Mouse (Mus musculus) liver, embryonic 14.5 days (tissue): Measurements from ENCODE around the gene Glyatl3. TPM values are rescaled to one million over a fixed set of nuclear protein-coding genes. Genes with fewer than 3 reads are reported as not detected.

Experiments
- ATAC-seq: fragments of 200-750 bp; cut with Nextera tagmentation; 2 replicates; pipeline ENCODE4 v1.8.0; 2017; ENCODE audit warnings: moderate number of reproducible peaks, mild to moderate bottlenecking, moderate library complexity; ENCODE audit not compliant: insufficient read depth
- DNase-seq, 3 experiments: peaks; one replicate each; pipeline ENCODE4 v3.0.0-alpha.2; 2012 to 2013; ENCODE audit warnings: low read depth in 3 of 3, low spot score in 3 of 3
- H3K27ac ChIP-seq: fragments of 300-500 bp; sonication (generic); 2 replicates; pipeline ENCODE4 v1.5.1; 2014; ENCODE audit warnings: moderate library complexity, mild to moderate bottlenecking, control low read depth, inconsistent platforms
- H3K27me3 ChIP-seq: fragments of 300-500 bp; sonication (generic); 2 replicates; pipeline ENCODE4 v1.6.1; 2014; ENCODE audit warnings: mild to moderate bottlenecking, low read length, moderate library complexity; ENCODE audit not compliant: control insufficient read depth, insufficient read depth
- H3K36me3 ChIP-seq: fragments of 300-500 bp; sonication (generic); replicated peaks from 2 replicates; pipeline ENCODE4 v1.6.1; 2014; ENCODE audit warnings: low read depth; ENCODE audit not compliant: control insufficient read depth, insufficient read depth
- H3K4me1 ChIP-seq, 2 experiments: fragments of 200-500 bp in 1 of 2; fragments of 300-500 bp in 1 of 2; sonication (generic) in 1 of 2; replicated peaks; 2 replicates each; pipeline ENCODE4 v1.6.1; 2012 to 2014; ENCODE audit warnings: antibody characterized with exemption in 1 of 2, inconsistent platforms in 1 of 2, low read length in 1 of 2; ENCODE audit not compliant: control insufficient read depth in 2 of 2, insufficient read depth in 2 of 2
- H3K4me2 ChIP-seq: fragments of 300-500 bp; sonication (generic); 2 replicates; pipeline ENCODE4 v1.6.1; 2014; ENCODE audit warnings: low read depth, mild to moderate bottlenecking, control low read depth, moderate library complexity
- H3K4me3 ChIP-seq, 2 experiments: fragments of 200-500 bp in 1 of 2; fragments of 300-500 bp in 1 of 2; sonication (generic) in 1 of 2; 2 replicates each; pipeline ENCODE4 v1.5.1; 2012 to 2014; ENCODE audit warnings: low read depth in 2 of 2, low read length in 2 of 2, mild to moderate bottlenecking in 2 of 2, control low read depth in 1 of 2, inconsistent platforms in 1 of 2, moderate library complexity in 1 of 2; ENCODE audit not compliant: insufficient read depth in 1 of 2
- H3K9ac ChIP-seq: fragments of 300-500 bp; sonication (generic); replicated peaks from 2 replicates; pipeline ENCODE4 v1.6.1; 2014; ENCODE audit warnings: mild to moderate bottlenecking, control low read depth, moderate library complexity
- H3K9me3 ChIP-seq: fragments of 300-500 bp; sonication (generic); 2 replicates; pipeline ENCODE4 v1.6.1; 2016; ENCODE audit warnings: low read length, mixed read lengths; ENCODE audit not compliant: control insufficient read depth
- CTCF ChIP-seq: IDR thresholded peaks from 2 replicates; pipeline ENCODE4 v1.5.1; 2016; ENCODE audit warnings: antibody characterized with exemption, low read depth, control low read depth
- EP300 ChIP-seq: IDR thresholded peaks from 2 replicates; pipeline ENCODE4 v1.6.1; 2016; ENCODE audit warnings: antibody characterized with exemption, low read depth
- WGBS: fragments of 180-500 bp; shearing (Covaris S2); extraction: QIAGEN DNeasy Blood & Tissue Kit; methylation state at CpG from one replicate; pipeline ENCODE4 v1.1.7; 2014; ENCODE audit not compliant: insufficient replicate concordance; 5-methylcytosine and 5-hydroxymethylcytosine counted together
- polyA plus RNA-seq, 2 experiments: library from polyadenylated mRNA; depleted of rRNA in 1 of 2; stranded (reverse) in 1 of 2; unstranded in 1 of 2; fragments of >200 nt; fragmentation: Nextera tagmentation in 1 of 2; extraction: Ambion mirVana in 1 of 2; gene quantifications; 2 replicates each; pipeline versions ENCODE4 v1.2.1 to v1.2.3; 2012 to 2014

Gene Glyatl3
- polyA plus RNA-seq, 2 experiments = 0.15 TPM; not detected in 1

- Histone ChIP-seq H3K36me3 (no peaks in the 10 kb centered on the region), H3K4me1 (peaks cover 0 to 5% of the 10 kb centered on the region in 2 experiments; a peak in 2 of 4 replicates), H3K9ac (no peak overlapping the region), H3K4me2 (peak overlapping the region; percentile 77; the same call in 1 of the 2 replicates), H3K27me3 (no peaks in the 10 kb centered on the region), H3K4me3 (no peak overlapping the region), H3K27ac (no peak overlapping the region), H3K9me3 (no peaks in the 10 kb centered on the region)
- no peak for TF ChIP-seq CTCF
- TF ChIP-seq EP300 = no peak
- DNase-seq (no peak), ATAC-seq (no peak)
- WGBS = 23% methylated on average over 3 of the region's 3 CpGs
Measured at GRCm38 (mm10) chr17:40877741-40878140, 36.4 kb downstream of the Glyatl3 start.

- no peak overlapping the region for H3K9ac ChIP-seq
- no peak for TF ChIP-seq EP300
- TF ChIP-seq CTCF = no peak
- 42% methylated on average over 1 of the region's 1 CpGs for WGBS
- DNase-seq (no peak), ATAC-seq (no peak)
- H3K4me2 ChIP-seq = no peak overlapping the region
- H3K4me1 ChIP-seq = peaks cover 0 to 5% of the 10 kb centered on the region in 2 experiments; a peak in 2 of 4 replicates
- H3K9me3 ChIP-seq = no peaks in the 10 kb centered on the region
- H3K36me3 ChIP-seq = no peaks in the 10 kb centered on the region
- H3K4me3 ChIP-seq = no peak overlapping the region
- H3K27me3 ChIP-seq = no peaks in the 10 kb centered on the region
- no peak overlapping the region for H3K27ac ChIP-seq
Measured at GRCm38 (mm10) chr17:40875568-40875967, 38.6 kb downstream of the Glyatl3 start.

- Histone ChIP-seq H3K4me1 (peaks cover 0 to 4% of the 10 kb centered on the region in 2 experiments; a peak in 2 of 4 replicates), H3K27ac (no peak overlapping the region), H3K36me3 (no peaks in the 10 kb centered on the region), H3K4me2 (no peak overlapping the region), H3K9me3 (no peaks in the 10 kb centered on the region), H3K4me3 (no peak overlapping the region), H3K27me3 (no peaks in the 10 kb centered on the region), H3K9ac (no peak overlapping the region)
- no peak for DNase-seq
- TF ChIP-seq EP300 (no peak), CTCF (no peak)
- 64% methylated on average over 3 of the region's 3 CpGs for WGBS
- ATAC-seq = no peak
Measured at GRCm38 (mm10) chr17:40874701-40875100, 39.4 kb downstream of the Glyatl3 start.

- no peak overlapping the region for H3K4me2 ChIP-seq
- no peaks in the 10 kb centered on the region for H3K36me3 ChIP-seq
- H3K4me3 ChIP-seq = no peak overlapping the region
- peaks cover 0 to 2% of the 10 kb centered on the region in 2 experiments; a peak in 2 of 4 replicates for H3K4me1 ChIP-seq
- WGBS = 20% methylated on average over 2 of the region's 2 CpGs
- no peaks in the 10 kb centered on the region for H3K9me3 ChIP-seq
- H3K27ac ChIP-seq = no peak overlapping the region
- no peaks in the 10 kb centered on the region for H3K27me3 ChIP-seq
- no peak overlapping the region for H3K9ac ChIP-seq
- ATAC-seq (no peak), DNase-seq (no peak)
- no peak for TF ChIP-seq CTCF
- no peak for TF ChIP-seq EP300
Measured at GRCm38 (mm10) chr17:40873582-40874011, 40.6 kb downstream of the Glyatl3 start.

GRCm38 (mm10) chr17:40872626-40873025, 41.5 kb downstream of the Glyatl3 start:
- TF ChIP-seq EP300 (no peak), CTCF (no peak)
- WGBS = 84% methylated on average over 6 of the region's 6 CpGs
- DNase-seq (no peak), ATAC-seq (no peak)
- peaks cover 0 to 2% of the 10 kb centered on the region in 2 experiments; a peak in 2 of 4 replicates for H3K4me1 ChIP-seq
- H3K9ac ChIP-seq = no peak overlapping the region
- no peaks in the 10 kb centered on the region for H3K36me3 ChIP-seq
- H3K27me3 ChIP-seq = no peaks in the 10 kb centered on the region
- H3K27ac ChIP-seq = no peak overlapping the region
- H3K9me3 ChIP-seq = no peaks in the 10 kb centered on the region
- H3K4me2 ChIP-seq = no peak overlapping the region
- no peak overlapping the region for H3K4me3 ChIP-seq
